Mouse (Mus musculus): ENCODE measurements around the gene Ube2d1.

DNA sequence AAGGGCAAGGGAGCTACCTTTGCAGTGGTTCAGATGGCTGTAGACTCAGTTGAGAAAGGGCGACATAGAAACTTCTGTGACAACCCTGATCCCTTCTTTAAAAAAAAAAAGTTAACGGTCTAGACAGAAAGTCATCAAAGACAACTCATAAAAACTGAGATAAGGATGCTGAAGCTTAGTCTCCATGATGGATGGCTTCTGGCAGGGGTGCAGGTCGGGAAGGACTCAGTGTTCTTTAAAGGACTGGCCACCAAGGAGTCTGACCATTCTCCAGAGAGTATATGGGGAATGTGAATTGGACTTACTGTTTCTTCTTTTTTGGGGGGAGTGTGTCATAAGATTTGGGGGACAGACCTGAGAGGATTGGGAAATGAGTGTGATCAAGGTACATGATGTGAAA is 29.5 kb upstream of the Ube2d1 start:
- TF ChIP-seq CTCF (IDR thresholded peaks at IDR 0.05; ENCODE audit: low read depth) (no peak), EP300 (IDR thresholded peaks at IDR 0.05; ENCODE audit: low read depth) (no peak)

All from liver, embryonic 14.5 days (tissue).